Mouse (Mus musculus): ENCODE measurements around the gene Zranb1.

The Zranb1 gene

DNA sequence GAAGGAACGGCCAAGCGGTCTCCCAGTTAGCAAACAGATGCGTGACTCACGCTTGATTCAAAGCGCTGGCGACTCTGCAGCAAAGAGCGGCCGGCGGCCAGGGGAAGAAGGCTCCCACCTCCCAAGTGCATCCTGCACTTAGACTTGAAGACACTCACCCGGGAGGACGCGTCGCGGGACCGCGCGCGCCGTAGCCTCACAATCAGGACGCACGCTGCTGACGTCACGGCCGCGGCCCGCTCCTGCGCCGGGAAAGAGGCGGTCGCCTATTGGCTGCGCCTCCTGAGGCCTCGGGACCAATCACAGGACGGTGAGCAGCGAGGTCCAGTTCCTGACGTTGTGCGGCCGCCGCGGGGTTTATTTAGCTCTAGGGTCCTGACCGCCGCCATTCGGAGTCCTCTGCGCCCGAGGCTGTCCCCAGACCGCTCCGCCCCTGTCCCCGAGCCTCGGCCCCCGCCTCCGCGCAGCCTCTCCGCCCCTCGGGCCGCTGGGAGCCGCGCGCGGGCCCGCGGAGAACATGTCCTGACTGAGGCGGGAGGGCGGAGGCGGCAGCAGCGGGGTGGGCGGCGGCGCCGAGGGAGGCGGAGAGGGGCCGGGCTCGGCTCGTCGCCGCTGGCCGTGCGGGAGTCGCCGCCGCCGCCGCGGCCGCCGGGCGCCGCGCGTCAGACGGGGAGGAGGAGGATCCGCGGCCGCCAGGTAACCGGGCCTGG is at the start of gene Zranb1:
Gene Zranb1, plus strand, starts transcription at position 293 of the 710 bp plus-strand sequence.
- peak; percentile 99 for DNase-seq

GRCm38 (mm10) chr7:132882343-132882742 is 48.6 kb upstream of the Zranb1 start:
- no peak for DNase-seq

- DNase-seq = no peak
Measured at GRCm38 (mm10) chr7:132884031-132884430, 46.9 kb upstream of the Zranb1 start.

GRCm38 (mm10) chr7:132887019-132887804 is 43.7 kb upstream of the Zranb1 start:
- DNase-seq = no peak

- no peak for DNase-seq
Measured at GRCm38 (mm10) chr7:132888052-132888451, 42.9 kb upstream of the Zranb1 start.

GRCm38 (mm10) chr7:132888518-132889249 is 42.3 kb upstream of the Zranb1 start:
- DNase-seq = no peak

- DNase-seq = no peak
Measured at GRCm38 (mm10) chr7:132889691-132890090, 41.3 kb upstream of the Zranb1 start.

DNA sequence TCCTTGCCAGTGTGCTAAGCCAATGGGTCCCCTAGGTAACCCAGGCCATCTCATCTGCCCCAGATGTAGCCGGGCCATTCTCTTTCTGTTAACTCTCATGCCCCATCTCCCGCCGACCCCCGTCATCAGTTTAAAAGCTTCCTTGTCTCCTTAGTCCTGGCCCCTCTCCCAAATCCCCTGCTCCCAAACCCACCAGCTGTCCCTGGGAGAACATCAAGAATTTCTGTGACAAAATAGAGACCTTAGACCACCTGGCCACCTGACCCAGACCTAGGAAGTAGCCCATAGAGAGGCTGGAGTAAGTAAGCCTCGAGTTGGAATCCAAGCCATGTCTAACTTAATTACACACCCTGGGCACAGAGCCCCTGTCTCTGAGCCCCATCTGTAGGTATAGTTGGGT is 40.7 kb upstream of the Zranb1 start:
- no peak for DNase-seq

DNA sequence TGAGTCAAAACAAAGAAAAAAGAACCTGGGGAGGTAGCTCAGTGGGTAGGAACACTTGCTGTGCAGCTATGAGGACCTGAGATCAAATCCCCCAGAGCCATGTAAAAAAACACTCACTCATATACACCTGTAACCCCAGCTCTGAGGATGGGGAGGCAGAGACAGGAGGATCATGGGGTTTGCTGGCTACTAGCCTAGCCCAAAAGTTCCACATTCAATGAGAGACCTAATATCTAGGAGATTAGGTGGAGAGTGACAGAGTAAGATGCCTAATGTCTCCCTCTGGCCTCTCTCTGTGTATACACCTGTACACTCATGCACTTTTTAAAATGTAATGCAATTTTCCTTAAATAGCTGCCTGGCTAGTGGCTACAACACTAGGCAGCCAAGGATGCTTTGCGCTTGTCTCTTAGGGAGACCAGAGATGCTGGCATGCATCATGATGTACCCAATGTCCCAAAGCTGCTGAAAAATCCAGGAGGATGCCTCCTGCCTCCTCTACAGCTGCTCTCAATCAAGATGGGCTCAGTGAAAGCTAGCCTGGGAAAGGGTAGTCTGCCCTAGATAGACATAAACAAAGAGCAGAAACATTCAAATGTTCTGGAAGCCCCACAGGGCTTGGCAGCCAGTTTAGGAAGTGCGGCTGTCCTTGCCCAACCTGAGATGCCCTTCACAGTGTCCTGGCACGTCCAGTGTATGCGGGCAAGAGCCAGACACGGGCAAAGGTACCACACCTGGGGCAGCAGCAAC is 39.2 kb upstream of the Zranb1 start:
- peak; percentile 44 for DNase-seq

- DNase-seq = no peak
Measured at GRCm38 (mm10) chr7:132892311-132892661, 38.7 kb upstream of the Zranb1 start.

GRCm38 (mm10) chr7:132892806-132893205 is 38.1 kb upstream of the Zranb1 start:
- no peak for DNase-seq

- no peak for DNase-seq
Measured at GRCm38 (mm10) chr7:132893336-132893735, 37.6 kb upstream of the Zranb1 start.

GRCm38 (mm10) chr7:132894841-132895555 is 35.9 kb upstream of the Zranb1 start:
- peak; percentile 44 for DNase-seq

- no peak for DNase-seq
Measured at GRCm38 (mm10) chr7:132896206-132896815, 34.6 kb upstream of the Zranb1 start.

- no peak for DNase-seq
Measured at GRCm38 (mm10) chr7:132897258-132897657, 33.7 kb upstream of the Zranb1 start.

GRCm38 (mm10) chr7:132898234-132898633 is 32.7 kb upstream of the Zranb1 start:
- DNase-seq = no peak

DNA sequence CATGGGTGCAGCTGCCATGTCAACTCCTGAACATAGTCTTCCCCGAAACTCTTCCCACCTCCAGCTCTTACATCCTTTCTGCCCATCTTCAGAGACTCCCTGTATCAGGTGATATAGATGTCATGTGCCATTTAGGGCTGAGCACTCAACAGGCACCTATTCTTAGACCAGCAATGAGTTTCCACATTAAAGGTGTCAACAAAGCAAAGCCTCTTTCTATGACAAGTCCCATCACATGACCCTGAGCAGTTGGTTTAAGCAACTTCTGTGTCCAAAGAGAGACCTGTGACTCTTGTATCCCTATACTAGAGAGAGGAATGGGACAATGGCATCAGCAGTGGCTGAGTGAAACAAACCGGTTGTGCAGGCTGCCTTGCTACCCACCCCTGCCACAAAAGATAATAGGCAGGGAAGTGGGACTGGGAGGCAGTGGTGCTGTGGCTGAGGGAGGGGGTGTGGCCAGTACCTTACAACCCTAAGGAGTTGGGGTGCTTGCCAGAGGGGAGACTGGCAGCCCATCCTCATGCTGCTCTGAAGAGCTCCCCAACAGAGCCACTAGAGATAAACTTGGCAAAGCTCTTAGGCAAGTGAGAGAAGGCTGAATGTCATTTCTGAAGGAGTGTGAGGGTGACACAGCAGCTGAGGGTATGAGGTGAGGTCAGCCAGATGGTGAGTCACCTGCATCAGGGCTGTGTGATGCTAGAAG is 30.0 kb upstream of the Zranb1 start:
- no peak for DNase-seq

GRCm38 (mm10) chr7:132903796-132904195 is 27.1 kb upstream of the Zranb1 start:
- DNase-seq = no peak

GRCm38 (mm10) chr7:132921971-132922370 is 9.0 kb upstream of the Zranb1 start:
- DNase-seq = no peak

GRCm38 (mm10) chr7:132925227-132925626 is 5.7 kb upstream of the Zranb1 start:
- DNase-seq = no peak

- DNase-seq = no peak
Measured at GRCm38 (mm10) chr7:132927201-132927600, 3.7 kb upstream of the Zranb1 start.

All from layer of hippocampus, adult 9-11 months (tissue).